Mouse (Mus musculus) MEL (cell line): ENCODE data around the gene Psmc3ip.

Source experiments
- BHLHE40 ChIP-seq: IDR thresholded peaks from 2 replicates; pipeline ENCODE4 v1.6.1; 2012; ENCODE audit warnings: low read depth, mild to moderate bottlenecking, inconsistent platforms, low read length, improper control_type of control experiment, borderline replicate concordance
- CTCF ChIP-seq, 3 experiments: IDR thresholded peaks in 2 of 3; conservative IDR thresholded peaks in 1 of 3; 2 replicates each; pipeline ENCODE4 v1.5.1; 2011 to 2012; ENCODE audit warnings: low read length in 3 of 3, low read depth in 2 of 3, mild to moderate bottlenecking in 2 of 3, improper control_type of control experiment in 1 of 3, inconsistent platforms in 1 of 3, mixed read lengths in 1 of 3, moderate library complexity in 1 of 3; ENCODE audit not compliant: control insufficient read depth in 1 of 3, insufficient read depth in 1 of 3, poor library complexity in 1 of 3, severe bottlenecking in 1 of 3
- ELF1 ChIP-seq: IDR thresholded peaks from 2 replicates; pipeline ENCODE4 v1.6.1; 2014; ENCODE audit warnings: low read depth, mild to moderate bottlenecking, inconsistent platforms, low read length, improper control_type of control experiment, moderate library complexity
- GABPA ChIP-seq: IDR thresholded peaks from 2 replicates; pipeline ENCODE4 v1.6.1; 2012; ENCODE audit warnings: low read depth, mild to moderate bottlenecking, inconsistent platforms, low read length, improper control_type of control experiment, moderate library complexity
- JUND ChIP-seq: IDR thresholded peaks from 2 replicates; pipeline ENCODE4 v1.6.1; 2011; ENCODE audit warnings: low read depth, mild to moderate bottlenecking, improper control_type of control experiment, low read length
- MAX ChIP-seq: IDR thresholded peaks from 2 replicates; pipeline ENCODE4 v1.6.1; 2011; ENCODE audit warnings: low read length, improper control_type of control experiment
- MEF2A ChIP-seq: IDR thresholded peaks from 2 replicates; pipeline ENCODE4 v1.6.1; 2014; ENCODE audit warnings: low read depth, mild to moderate bottlenecking, inconsistent platforms, low read length, improper control_type of control experiment; ENCODE audit not compliant: poor library complexity, insufficient replicate concordance, severe bottlenecking; ENCODE audit errors: extremely low read depth
- POLR2A ChIP-seq, 2 experiments: IDR thresholded peaks; 2 replicates each; pipeline ENCODE4 v1.6.1; 2011 to 2012; ENCODE audit warnings: low read length in 2 of 2, mild to moderate bottlenecking in 2 of 2, control low read depth in 1 of 2, improper control_type of control experiment in 1 of 2, low read depth in 1 of 2, moderate library complexity in 1 of 2; ENCODE audit not compliant: control insufficient read depth in 1 of 2, insufficient read depth in 1 of 2, poor library complexity in 1 of 2
- SIN3A ChIP-seq: IDR thresholded peaks from 2 replicates; pipeline ENCODE4 v1.6.1; 2012; ENCODE audit warnings: low read length, improper control_type of control experiment, inconsistent platforms
- TAL1 ChIP-seq: IDR thresholded peaks from 2 replicates; pipeline ENCODE4 v1.6.1; 2012; ENCODE audit warnings: mild to moderate bottlenecking, inconsistent platforms, low read length, moderate library complexity, mixed read lengths
- UBTF ChIP-seq: IDR thresholded peaks from 2 replicates; pipeline ENCODE4 v1.6.1; 2012; ENCODE audit warnings: low read depth, mild to moderate bottlenecking, inconsistent platforms, low read length, improper control_type of control experiment, moderate library complexity, borderline replicate concordance; ENCODE audit not compliant: insufficient read depth
- USF1 ChIP-seq: IDR thresholded peaks from 2 replicates; pipeline ENCODE4 v1.6.1; 2014; ENCODE audit warnings: low read depth, mild to moderate bottlenecking, inconsistent platforms, low read length, improper control_type of control experiment, moderate library complexity
- ZNF384 ChIP-seq: IDR thresholded peaks from 2 replicates; pipeline ENCODE4 v1.6.1; 2012; ENCODE audit warnings: low read depth, mild to moderate bottlenecking, inconsistent platforms, low read length, improper control_type of control experiment

DNA sequence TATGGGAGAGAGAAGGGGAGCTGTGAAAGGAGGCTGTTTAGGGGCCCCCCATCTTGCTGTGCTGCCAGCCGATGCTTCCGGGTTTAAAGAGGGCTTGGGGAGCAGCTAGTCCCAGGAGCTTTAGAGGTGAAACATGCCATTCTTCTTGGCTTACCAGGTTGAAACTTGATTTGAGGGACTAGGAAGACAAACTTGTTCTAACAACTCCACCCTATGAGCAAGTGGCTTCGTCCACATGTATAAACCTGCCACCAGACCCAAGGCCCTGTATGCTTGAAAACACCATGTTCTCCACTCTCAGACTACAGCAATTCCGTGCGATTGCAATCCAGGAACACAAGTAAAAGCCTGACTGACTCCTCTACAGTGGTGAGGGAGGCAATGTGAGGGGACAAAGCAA is 7.8 kb upstream of the Psmc3ip start:
- TF ChIP-seq POLR2A (IDR thresholded peaks at IDR 0.05; ENCODE audit: control insufficient read depth in 1 of 2, insufficient read depth in 1 of 2, low read depth in 1 of 2, low read length in 2 of 2, poor library complexity in 1 of 2) (no peak), UBTF (no peak), USF1 (no peak), BHLHE40 (no peak), MEF2A (no peak), ELF1 (no peak), CTCF (IDR thresholded peaks at IDR 0.05 in 2 of 3, conservative IDR thresholded peaks at IDR 0.05 in 1 of 3; ENCODE audit: control insufficient read depth in 1 of 3, insufficient read depth in 1 of 3, low read depth in 2 of 3, low read length in 3 of 3, poor library complexity in 1 of 3, severe bottlenecking in 1 of 3) (no peak), MAX (no peak), ZNF384 (no peak), SIN3A (no peak), GABPA (no peak), TAL1 (no peak), JUND (no peak)
